Mouse (Mus musculus): ENCODE data around the gene Theg.
A peak's percentile ranks its signal among the peaks of the same experiment; 100 is the strongest.

Theg gene

GRCm38 (mm10) chr10:79587061-79587751 is at the start of gene Theg:
Gene Theg, minus strand, starts transcription at chr10:79587331.
- DNase-seq, result no peak

- no peak for DNase-seq
Observed at GRCm38 (mm10) chr10:79636287-79636686, 49.2 kb upstream of the Theg start.

- DNase-seq, result no peak
Observed at GRCm38 (mm10) chr10:79633006-79633777, 46.1 kb upstream of the Theg start.

GRCm38 (mm10) chr10:79631432-79631831 is 44.3 kb upstream of the Theg start:
- DNase-seq, result no peak

- no peak for DNase-seq
Observed at GRCm38 (mm10) chr10:79628377-79628776, 41.2 kb upstream of the Theg start.

GRCm38 (mm10) chr10:79626156-79626555 is 39.0 kb upstream of the Theg start:
- no peak for DNase-seq

GRCm38 (mm10) chr10:79625398-79625797 is 38.3 kb upstream of the Theg start:
- no peak for DNase-seq

- DNase-seq, result no peak
Observed at GRCm38 (mm10) chr10:79623950-79624349, 36.8 kb upstream of the Theg start.

- DNase-seq, result no peak
Observed at GRCm38 (mm10) chr10:79616376-79616775, 29.2 kb upstream of the Theg start.

- DNase-seq, result no peak
Observed at GRCm38 (mm10) chr10:79615860-79616259, 28.7 kb upstream of the Theg start.

GRCm38 (mm10) chr10:79614305-79614643 is 27.1 kb upstream of the Theg start:
- no peak for DNase-seq

- DNase-seq, result peak; percentile 84
Observed at GRCm38 (mm10) chr10:79613578-79614304, 26.6 kb upstream of the Theg start, which contains the start of gene C2cd4c. Gene C2cd4c, minus strand, starts transcription at chr10:79614025.

- DNase-seq, result no peak
Observed at GRCm38 (mm10) chr10:79612192-79613135, 25.3 kb upstream of the Theg start.

- no peak for DNase-seq
Observed at GRCm38 (mm10) chr10:79611296-79611695, 24.2 kb upstream of the Theg start.

- DNase-seq, result no peak
Observed at GRCm38 (mm10) chr10:79609276-79609675, 22.1 kb upstream of the Theg start.

GRCm38 (mm10) chr10:79607892-79608291 is 20.8 kb upstream of the Theg start:
- no peak for DNase-seq

GRCm38 (mm10) chr10:79606537-79606936 is 19.4 kb upstream of the Theg start:
- no peak for DNase-seq

- DNase-seq, result peak; percentile 54
Observed at GRCm38 (mm10) chr10:79597936-79598230, 10.8 kb upstream of the Theg start.

- DNase-seq, result peak; percentile 82
Observed at GRCm38 (mm10) chr10:79597051-79597935, 10.2 kb upstream of the Theg start.

GRCm38 (mm10) chr10:79595590-79595929 is 8.4 kb upstream of the Theg start:
- DNase-seq, result no peak

- DNase-seq, result peak; percentile 62
Observed at GRCm38 (mm10) chr10:79594872-79595589, 7.9 kb upstream of the Theg start.
